Mouse (Mus musculus): ENCODE measurements around the gene Armh1.

- TF ChIP-seq CTCF (IDR thresholded peaks at IDR 0.05; ENCODE audit: low read depth) (no peak), EP300 (IDR thresholded peaks at IDR 0.05; ENCODE audit: low read depth) (no peak)
Observed at GRCm38 (mm10) chr4:117281090-117281845, 29.3 kb upstream of the Armh1 start.

All from heart, postnatal 0 days (tissue).